Mouse (Mus musculus) layer of hippocampus, postnatal 36 days (tissue): ENCODE data around the gene Sgpp2. TPM values are rescaled to one million over a fixed set of nuclear protein-coding genes. Genes with fewer than 3 reads are reported as not detected.

Experiments
- DNase-seq, 2 experiments: peaks; one replicate each; pipeline ENCODE4 v3.0.0; 2022
- total RNA-seq, 2 experiments: library from RNA; stranded (reverse); gene quantifications; 2 replicates each; pipeline ENCODE4 v1.2.3; 2021

Sgpp2 gene
- total RNA-seq, 2 experiments from 2014 or later: 4.0 to 5.5 TPM

DNA sequence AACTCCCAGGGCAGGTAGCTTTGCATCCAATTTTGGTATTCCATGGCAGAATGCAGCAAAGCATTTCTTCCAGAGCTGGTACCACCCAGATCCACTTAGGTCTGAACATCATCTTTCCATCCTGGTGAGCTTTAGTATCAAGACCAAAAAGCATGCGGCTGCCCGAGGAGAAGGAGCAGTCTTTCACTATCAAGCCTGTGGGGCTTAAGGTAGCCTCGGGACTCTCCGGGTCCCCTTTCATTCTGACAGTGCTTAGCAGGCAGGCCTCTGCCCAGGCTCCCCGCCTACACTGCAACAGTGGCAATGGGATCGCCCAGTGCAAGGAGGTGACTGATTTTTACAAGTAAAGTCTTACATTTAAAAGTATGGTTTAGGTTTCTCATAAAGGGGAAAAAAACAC lies 142.4 kb downstream of the Sgpp2 start:
- no peak for DNase-seq

DNA sequence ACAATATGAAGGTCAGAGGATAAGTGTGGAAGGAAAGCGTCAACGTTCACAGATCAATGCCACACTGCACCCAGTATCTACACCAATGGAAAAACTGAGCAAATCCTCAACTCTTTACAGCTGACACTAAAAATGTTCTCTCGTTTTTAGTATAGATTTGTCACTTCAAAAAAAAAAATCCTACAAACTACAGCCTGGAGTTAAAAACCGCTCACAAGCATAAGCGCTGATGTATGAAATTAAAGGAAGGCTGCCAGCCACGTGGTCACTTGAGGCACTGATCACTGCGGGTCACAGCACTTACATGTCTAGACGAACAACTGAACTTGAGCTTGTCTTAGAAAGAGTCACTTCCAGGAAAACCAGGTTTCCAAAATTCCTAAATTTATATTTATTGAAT lies 143.7 kb downstream of the Sgpp2 start:
- DNase-seq: no peak

DNA sequence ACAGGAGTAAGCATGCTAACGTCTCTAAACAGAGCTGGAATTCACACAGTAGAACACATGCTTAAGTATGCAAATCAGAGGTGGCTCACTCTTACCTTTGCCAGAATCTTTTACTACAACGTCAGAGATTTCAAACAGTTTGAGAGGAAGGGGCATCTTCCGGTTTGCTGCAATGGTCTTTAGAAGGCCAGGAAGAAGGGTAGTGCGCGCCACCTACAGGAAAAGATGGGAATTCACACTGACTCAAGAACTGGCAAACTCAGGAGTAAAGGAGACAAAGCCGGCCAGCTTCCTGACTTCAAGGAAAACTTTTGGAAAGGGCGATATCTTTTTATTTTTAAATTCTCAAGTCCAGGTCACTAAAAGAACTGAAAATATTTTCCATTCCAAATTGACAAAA lies 144.5 kb downstream of the Sgpp2 start:
- DNase-seq: no peak

Other genes starting within 250 kb of the Sgpp2 start
- not detected for gene Pax3, start 113.2 kb upstream of the Sgpp2 start, total RNA-seq
- gene Farsb, start 178.6 kb downstream of the Sgpp2 start, total RNA-seq: 10 to 100 TPM; 70.0 to 71.8 TPM
- not detected for gene Mogat1, start 200.6 kb downstream of the Sgpp2 start, total RNA-seq
- gene BC035947, start 201.8 kb downstream of the Sgpp2 start, total RNA-seq: under 1 TPM; 0.25 to 0.60 TPM